Mouse (Mus musculus): ENCODE results near the gene Fam198a.
"Not testable (repeated sequence)": the region's sequence is repeated elsewhere in the genome, so short reads cannot be mapped to it uniquely, and the experiment has no call there.

The Fam198a gene

GRCm38 (mm10) chr9:121982665-121983064 lies 31.9 kb downstream of the Fam198a start:
- DNase-seq = no peak

GRCm38 (mm10) chr9:121983504-121983903 lies 32.7 kb downstream of the Fam198a start:
- DNase-seq = peak; percentile 85

DNA sequence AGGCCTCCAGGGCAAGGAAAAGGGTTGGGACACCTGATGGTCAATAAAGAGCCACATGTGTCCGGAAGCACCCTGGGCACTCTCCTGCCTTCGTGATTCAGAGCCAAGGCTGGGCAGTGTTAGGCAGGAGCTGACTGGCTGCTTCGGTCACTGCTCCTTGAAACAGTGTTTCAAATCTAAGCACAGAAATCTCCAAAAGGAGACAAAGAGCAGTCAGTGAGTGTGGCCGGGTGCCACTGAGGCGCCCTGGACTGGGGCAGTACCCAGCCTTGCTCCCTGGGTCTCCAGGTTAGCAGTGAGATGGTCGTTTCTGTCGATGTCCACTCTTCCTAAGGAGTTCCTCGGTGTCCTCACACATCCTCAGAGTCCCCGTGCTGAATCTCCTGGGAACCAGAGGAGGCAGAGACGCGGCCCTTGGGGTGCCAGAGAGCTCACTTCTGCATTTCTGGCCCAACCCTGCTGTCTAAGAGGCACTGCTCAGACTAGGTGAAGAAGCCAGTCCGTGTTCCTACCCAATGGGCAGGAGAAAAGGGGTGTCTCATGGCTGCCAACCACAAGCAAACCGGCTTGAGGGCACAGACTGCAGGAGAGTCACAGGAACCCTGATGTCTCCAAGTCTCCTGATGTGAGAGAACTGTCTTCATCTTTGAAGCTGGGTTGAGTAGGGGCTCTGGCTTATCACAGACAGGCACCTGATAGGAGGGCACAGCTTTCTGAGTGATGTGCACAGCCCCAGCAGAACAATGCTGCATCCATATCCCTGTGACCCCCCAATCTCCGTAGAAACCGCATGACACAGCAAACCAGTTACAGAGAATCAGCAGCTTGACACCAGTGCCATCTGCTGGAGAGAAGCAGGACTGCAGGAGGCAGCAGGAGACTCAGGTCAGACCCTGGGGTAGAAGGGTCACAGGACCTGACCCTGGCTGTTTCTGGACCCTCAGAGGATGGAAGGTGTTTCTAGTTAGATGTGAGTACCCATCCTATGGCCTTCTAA lies 34.0 kb downstream of the Fam198a start:
- peak; percentile 82 for DNase-seq

DNA sequence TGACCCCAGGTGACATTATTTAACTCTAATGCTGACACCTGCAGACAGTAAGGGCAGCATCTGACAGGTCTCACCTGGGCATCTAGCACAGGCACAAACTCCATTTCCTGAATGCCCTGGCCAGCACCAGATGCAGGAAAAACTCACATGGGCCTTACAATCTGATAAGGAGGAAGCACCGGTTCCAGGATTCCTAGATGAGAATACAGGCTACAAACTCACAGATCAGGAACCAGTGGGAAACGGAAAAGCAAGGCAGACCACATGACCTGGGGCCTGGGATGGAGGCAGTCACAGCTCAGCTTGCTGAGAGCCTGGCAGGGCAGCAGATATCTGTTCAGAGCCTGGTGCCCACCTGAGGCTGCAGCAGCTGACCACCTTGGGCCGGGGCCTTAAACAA lies 38.1 kb downstream of the Fam198a start:
- DNase-seq = no peak

- no peak for DNase-seq
Measured at GRCm38 (mm10) chr9:121989536-121989935, 38.7 kb downstream of the Fam198a start.

- DNase-seq = no peak
Measured at GRCm38 (mm10) chr9:121991041-121991440, 40.3 kb downstream of the Fam198a start.

DNA sequence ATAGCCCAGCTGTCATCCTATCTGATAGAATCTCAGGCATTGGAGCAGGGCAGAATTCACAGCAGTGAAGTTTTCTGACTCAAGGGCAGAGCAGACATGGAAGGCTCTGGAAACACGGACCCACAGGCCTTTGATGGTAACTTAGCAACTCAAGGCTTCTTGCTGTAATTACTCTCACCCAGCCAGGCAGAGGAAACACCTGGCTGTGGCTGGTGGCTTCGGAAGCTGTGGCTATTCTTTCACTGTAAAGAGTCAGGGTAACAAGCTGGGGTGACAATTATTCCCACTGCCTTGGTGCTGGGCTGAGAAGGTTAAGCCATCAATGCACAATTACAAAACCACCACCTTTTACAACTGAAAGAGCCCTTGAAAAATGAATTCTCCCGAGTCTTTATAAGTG lies 42.3 kb downstream of the Fam198a start:
- no peak for DNase-seq

GRCm38 (mm10) chr9:121995077-121995476 lies 44.3 kb downstream of the Fam198a start:
- no peak for DNase-seq

DNA sequence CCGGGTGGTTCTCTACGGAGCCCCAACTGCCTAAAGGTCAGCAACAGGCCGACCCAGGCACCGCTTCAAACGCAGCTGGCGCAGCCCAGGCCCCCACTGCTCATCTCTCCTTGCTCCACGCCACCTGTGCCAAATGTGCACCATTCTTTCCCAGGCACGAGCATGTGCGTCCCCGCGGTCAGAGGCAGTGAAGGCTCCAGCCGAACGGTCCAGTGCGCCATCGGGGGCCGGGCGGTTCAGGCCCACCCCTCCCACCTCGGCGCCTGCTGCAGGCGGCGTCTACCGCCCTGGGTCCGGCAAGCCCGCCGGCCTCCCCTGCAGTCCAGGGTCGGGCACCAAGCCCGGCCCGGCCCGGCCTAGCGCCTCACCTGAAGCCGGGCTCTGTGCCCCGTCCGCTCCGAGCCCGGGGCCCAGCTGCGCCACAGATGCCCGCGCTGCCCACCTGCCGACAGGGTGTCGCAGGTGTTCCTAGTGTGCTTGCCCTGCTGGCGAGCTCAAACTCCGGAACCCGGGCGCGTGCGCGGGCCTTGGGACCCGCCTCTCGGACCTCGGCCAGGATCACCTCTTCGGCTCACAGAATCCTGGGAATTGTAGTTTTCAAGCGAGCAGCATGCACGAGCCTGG lies 44.8 kb downstream of the Fam198a start:
- DNase-seq = peak; percentile 91

DNA sequence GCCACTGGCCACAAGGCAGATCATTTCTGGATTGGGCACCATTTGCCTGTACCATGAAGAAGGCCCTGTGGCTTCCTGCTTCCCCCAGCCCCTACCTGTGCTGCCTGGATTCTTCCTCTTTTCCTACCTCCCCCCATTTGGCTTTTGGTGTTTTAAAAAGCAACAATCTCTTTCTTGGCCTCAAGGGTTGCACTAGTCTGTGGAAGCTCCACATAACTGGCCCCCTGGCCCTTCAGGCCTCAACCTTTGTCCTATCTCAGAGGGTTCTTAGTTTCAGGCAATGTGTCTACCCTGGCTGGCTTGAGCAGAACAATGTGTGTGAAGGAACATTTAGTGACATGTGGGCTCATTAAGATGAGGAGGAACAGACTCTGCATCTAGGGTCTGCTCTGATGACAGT lies 46.2 kb downstream of the Fam198a start, which contains the start of gene Pomgnt2:
Pomgnt2 (minus strand) TSS at position 101 of the 400 bp plus-strand sequence.
- no peak for DNase-seq

GRCm38 (mm10) chr9:121997978-121998377 lies 47.2 kb downstream of the Fam198a start:
- no peak for DNase-seq

- DNase-seq = no peak
Measured at GRCm38 (mm10) chr9:122006175-122006574, 55.4 kb downstream of the Fam198a start.

GRCm38 (mm10) chr9:122006609-122007008 lies 55.8 kb downstream of the Fam198a start:
- DNase-seq = peak; percentile 79

DNA sequence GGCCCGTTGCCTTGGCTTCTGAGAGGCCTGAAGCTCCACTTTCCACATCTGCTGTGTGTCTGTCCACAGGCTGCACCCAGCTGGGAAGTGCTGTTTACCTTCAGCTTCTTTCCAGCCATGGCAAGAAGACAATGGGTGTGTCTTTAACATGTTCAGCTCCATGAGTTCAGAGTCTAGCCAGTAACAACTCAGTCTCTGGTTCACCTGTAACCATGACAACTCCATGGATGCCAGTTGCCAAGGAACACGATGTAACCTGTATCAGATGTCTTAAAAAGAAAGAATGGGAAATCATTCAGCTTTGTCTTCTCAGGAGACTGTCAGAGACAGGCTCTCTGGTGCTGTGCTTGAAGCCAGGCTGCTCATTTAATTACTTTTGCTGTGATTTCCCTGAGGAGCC lies 58.1 kb downstream of the Fam198a start:
- DNase-seq = no peak

DNA sequence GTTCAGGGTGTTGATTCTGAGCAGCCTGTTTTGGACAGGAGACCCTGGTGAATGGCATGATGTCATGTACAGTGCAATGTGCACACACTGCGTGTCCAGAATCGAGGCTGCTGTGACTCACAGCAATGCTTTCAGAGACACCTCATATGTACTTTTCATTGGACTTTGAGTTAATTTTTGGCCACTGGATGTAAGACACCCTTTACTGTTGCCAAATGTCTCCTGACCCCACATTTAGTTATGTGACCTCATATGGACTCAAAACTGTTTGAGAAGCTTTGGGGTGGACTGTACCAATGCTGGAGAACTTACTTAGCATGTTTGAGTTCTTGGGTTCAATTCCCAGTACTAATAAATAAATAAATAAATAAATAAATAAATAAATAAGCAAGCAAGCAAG lies 60.0 kb downstream of the Fam198a start:
- DNase-seq = no peak

GRCm38 (mm10) chr9:122012816-122013215 lies 62.0 kb downstream of the Fam198a start:
- no peak for DNase-seq

DNA sequence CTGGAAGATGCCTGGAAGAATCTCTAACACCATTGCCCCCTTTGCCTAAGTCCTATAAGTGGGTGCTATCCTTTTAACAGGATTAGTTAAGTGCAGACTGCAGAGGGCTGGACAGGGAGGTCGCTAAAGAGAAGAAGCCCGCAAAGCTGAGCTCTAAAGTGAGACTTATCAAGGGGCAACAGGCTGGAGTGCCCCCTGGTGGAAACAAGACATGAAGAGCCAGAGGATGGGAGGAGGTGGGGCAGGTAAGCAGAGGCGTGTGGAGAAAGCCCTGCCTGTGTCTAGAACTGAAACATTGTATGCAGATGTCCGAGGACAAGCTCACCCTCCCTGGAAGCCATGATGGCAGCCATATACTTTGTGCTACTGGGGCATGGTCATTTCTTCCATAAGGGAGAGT lies 62.8 kb downstream of the Fam198a start:
- no peak for DNase-seq

DNA sequence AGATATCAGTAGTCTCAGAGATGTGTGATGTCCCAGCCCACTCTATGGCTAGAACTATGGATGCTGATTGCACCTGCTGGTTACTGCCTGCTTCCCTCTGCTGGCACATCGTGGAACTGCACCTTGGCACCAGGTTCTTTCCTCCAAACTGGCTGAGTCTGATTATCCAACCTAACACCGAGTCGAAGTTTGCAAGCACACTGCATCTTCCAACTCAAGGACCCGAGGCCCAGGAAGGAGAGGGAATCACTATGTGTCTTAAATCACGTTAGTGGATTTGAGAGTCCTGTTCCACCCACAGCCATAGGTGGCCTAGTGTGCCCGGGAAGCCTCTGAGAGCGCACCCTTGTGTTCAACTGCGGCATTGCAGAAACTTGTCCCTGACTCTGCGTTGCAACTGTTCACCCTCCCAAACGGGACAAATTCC lies 63.5 kb downstream of the Fam198a start:
- peak; percentile 89 for DNase-seq

- no peak for DNase-seq
Measured at GRCm38 (mm10) chr9:122018079-122018478, 67.3 kb downstream of the Fam198a start.

DNA sequence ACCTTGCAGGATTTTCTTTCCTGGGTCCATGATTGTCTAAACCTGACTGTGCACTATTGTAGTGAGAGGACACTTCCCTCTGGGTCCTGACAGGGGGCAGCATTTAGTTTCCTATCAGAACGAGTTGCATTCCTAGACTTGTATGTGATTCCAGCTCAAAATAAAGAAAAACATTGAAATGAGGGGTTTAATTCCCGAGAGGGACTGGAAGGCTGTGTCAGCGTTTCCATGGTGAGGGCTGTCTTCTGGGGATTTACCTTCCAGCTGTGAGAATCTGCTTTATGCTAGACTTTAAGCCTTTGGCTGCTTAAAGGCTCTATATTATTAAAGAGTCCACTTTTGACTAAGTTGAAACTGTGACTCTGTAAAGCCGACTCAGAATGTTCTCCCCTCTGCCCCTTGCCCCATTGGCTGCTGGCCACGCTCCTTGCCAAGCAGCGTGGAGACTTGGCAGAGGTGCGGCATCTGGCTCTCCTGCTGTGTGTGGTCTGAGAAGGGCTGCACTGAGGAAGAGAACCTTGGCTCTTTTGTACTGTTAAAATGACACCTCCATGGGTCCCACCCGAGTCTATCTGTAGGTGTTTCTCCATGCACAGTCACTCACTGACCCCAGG lies 68.1 kb downstream of the Fam198a start:
- peak; percentile 83 for DNase-seq

DNA sequence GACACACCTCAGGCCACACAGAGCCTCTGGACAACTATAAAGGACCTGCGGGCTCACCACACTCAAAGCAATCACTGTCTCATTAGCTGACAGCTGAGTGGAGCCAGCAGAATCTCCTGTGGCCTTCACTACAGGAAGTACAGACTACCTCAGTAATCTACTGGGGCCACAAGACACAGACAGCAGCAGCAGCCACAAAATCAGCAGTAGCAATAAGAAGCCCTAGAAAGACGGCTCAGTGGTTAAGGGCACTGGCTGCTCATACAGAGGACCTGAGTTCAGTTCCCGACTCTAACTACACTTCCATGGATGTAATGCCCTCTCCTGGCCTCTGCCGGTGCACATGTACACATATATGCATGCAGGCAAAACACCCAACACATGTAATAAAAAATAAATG lies 69.5 kb downstream of the Fam198a start:
- no peak for DNase-seq

GRCm38 (mm10) chr9:122021171-122021570 lies 70.4 kb downstream of the Fam198a start:
- not testable (repeated sequence) for DNase-seq

DNA sequence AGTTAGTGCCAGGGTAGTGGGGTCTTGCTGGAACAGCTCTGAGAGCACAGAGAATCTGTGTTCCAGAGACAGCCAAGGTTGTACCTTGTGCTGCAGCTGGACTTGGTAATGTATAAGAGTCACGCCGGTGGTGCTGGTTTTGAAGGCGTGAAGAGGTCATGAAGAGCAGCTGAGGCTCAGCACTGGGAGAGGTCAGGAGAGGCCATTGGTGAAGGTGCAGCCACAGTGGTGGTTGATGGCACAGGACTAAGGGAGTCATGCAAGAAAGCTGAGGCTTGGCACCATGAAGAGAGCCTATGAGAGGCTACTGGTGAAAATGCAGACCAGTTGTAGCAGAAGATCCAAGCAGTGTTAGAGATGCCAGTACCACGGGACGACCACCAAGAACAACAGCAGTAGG lies 70.8 kb downstream of the Fam198a start:
- DNase-seq = no peak
